Comparison of ENCODE assay signal across 20 mouse cellular contexts in genomic region chr16:47204672-47205307, GRCm38 (mm10).
"Had no signal": no experiment of that assay in that cellular context is flagged by ENCODE, and none has a peak within 500 bp of the region (broad histone marks: within the 10 kb centered on the region; RNA-seq: fewer than 3 reads in every experiment).

No protein-coding gene starts in this region.

- H3K4me1 ChIP-seq: liver, embryonic 15.5 days; lung, embryonic 15.5 days; megakaryocyte, embryonic 14.5 days; neural tube, embryonic 12.5 days; neural tube, embryonic 15.5 days; stomach, embryonic 15.5 days had no signal

- H3K4me2 ChIP-seq: liver, embryonic 11.5 days; liver, embryonic 15.5 days; lung, embryonic 15.5 days; neural tube, embryonic 12.5 days; neural tube, embryonic 15.5 days; stomach, embryonic 15.5 days had no signal

- H3K9me3 ChIP-seq: liver, embryonic 15.5 days; lung, embryonic 15.5 days; neural tube, embryonic 12.5 days; neural tube, embryonic 15.5 days; stomach, embryonic 15.5 days had no signal

- DNase-seq: kidney, adult 2 months; kidney, postnatal 25 days; layer of hippocampus, adult 9-11 months; lung, adult 18-20 months; lung, postnatal 10 days; lung, postnatal 36 days; right cerebral cortex, adult 18-20 months; right cerebral cortex, postnatal 14 days; right cerebral cortex, postnatal 4 days; thymus, postnatal 25 days had no signal

- H3K27me3 ChIP-seq: liver, embryonic 15.5 days; lung, embryonic 15.5 days; megakaryocyte, embryonic 14.5 days; neural tube, embryonic 12.5 days; neural tube, embryonic 15.5 days; stomach, embryonic 15.5 days had no signal

- H3K9ac ChIP-seq: liver, embryonic 15.5 days; lung, embryonic 15.5 days; neural tube, embryonic 12.5 days; neural tube, embryonic 15.5 days; stomach, embryonic 15.5 days had no signal

- ATAC-seq: intestine, postnatal 0 days had no signal

- H3K4me3 ChIP-seq: layer of hippocampus, adult 2 months; liver, embryonic 15.5 days; lung, embryonic 15.5 days; megakaryocyte, embryonic 14.5 days; neural tube, embryonic 12.5 days; neural tube, embryonic 15.5 days; stomach, embryonic 15.5 days had no signal

- H3K27ac ChIP-seq: kidney, postnatal 0 days; layer of hippocampus, adult 2 months; liver, embryonic 15.5 days; lung, embryonic 15.5 days; neural tube, embryonic 12.5 days; neural tube, embryonic 15.5 days; stomach, embryonic 15.5 days had no signal

- H3K36me3 ChIP-seq: liver, embryonic 15.5 days; lung, embryonic 15.5 days; neural tube, embryonic 12.5 days; neural tube, embryonic 15.5 days; stomach, embryonic 15.5 days had no signal
